Mouse (Mus musculus): ENCODE data around the gene Fxyd2. TPM values are rescaled to one million over a fixed set of nuclear protein-coding genes. Genes with fewer than 3 reads are reported as not detected.
A peak's percentile ranks its signal among the peaks of the same experiment; 100 is the strongest.

Fxyd2 gene
- total RNA-seq, 2 experiments from 2014 or later = 4.5 to 8.9 TPM

DNA sequence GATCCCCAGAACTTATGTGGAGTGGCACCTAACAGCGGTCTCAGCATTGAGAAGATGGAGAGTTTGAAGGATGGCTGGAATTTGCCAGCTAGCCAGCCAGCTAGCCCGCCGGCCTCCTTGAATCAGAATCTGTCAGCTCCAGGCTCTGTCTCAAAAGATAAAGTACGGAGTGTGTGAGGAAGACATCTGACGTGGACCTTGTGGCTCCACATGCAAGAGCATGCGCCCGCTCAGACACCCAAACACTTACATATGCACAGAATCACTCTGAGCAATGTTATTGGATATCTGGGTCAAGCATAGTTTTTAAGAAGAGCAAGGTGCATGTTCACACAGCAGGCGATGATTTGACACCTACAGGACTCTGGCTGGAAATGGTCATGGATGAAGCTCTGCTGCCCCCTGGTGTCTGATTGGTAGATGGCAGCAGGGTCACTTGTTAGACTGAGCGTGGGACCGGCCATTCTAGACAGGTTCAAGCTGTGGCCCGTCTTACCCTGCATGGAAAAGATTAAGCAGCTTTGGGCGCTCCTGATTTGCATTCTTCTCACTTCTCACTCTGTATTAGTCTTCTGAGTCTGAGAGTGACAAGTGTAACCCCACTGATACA lies 11.0 kb upstream of the Fxyd2 start:
- DNase-seq (ENCODE audit: low spot score in 2 of 2) = peak; percentile 88

DNA sequence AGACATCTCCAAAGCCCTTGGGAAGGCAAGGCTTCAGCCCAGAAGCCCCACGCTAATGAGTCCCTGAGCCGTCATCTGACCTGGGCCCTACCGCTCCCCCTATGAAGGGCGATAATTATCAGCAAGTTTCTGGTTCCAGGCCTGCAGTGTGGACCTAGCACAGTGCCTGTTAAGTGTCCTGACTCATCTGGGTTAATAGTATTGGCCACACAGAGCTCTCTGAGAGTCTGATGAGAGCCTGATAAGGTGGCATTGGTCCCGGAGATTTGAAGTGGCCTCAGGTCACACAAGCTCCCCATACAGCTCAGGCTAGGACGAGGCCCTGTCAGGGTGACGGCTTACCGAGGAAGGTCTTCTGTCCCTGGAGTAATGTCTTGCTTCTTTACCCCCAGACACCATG lies 9.9 kb upstream of the Fxyd2 start:
- DNase-seq (ENCODE audit: low spot score in 2 of 2) = no peak

DNA sequence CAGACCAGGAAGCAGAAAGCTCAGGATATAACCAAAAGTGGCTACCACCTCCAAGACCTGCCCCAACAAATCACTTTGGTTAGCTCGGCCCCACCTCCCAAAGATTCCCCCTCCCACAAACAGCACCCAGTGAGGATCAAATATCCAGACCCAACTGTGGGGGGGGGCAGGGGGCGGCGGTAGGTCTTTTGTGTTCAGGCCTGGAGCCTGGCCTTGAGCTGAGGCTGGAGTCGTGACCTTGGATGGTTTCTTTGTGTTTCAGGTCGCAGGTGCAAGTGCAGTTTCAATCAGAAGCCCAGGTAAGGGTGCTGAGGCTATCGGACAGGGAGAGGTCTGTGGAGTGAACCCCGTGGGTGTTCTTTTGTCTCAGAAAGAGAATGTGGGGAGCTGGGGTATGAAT lies 8.2 kb upstream of the Fxyd2 start:
- DNase-seq (ENCODE audit: low spot score in 2 of 2) = no peak

DNA sequence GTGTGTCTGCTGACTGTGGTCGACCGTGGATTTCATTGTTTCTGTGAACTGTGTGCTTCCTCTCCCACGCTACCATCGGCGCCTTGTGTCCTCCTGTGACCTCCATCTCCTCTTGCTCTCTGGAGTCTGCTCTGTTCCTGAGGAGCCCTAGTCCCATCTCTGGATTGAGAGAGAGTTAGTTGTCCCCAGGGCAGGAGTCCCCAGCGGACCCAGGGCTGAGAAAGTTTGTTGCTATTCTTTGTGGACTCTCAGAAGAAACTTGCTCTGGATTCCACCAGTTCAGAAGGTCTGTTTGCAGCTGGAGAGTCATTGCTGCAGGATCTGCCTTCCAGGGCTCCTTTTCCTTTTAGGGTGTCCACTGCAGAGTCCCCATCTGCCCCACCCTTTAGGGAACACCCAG lies 4.3 kb upstream of the Fxyd2 start:
- DNase-seq (ENCODE audit: low spot score in 2 of 2) = no peak

DNA sequence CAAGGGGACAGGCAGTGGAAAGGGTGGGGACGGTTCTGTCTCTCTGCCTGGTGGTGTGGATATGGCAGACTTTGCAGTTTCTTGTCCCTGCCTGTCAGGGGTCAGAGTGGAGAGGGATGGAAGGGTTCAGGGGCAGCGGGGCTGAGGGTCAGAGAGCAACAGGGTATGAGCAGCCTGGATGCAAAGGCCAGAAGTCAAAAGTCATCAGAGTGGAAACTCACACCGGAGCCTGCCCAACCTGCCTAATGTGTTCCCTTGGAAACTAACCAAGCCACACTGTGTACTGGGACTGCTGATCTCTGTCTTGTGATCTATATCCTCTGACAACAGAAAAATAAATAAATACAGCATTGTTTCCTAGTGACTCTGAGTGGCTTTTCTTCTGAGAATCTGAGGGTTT lies 3.7 kb upstream of the Fxyd2 start:
- no peak for DNase-seq (ENCODE audit: low spot score in 2 of 2)

DNA sequence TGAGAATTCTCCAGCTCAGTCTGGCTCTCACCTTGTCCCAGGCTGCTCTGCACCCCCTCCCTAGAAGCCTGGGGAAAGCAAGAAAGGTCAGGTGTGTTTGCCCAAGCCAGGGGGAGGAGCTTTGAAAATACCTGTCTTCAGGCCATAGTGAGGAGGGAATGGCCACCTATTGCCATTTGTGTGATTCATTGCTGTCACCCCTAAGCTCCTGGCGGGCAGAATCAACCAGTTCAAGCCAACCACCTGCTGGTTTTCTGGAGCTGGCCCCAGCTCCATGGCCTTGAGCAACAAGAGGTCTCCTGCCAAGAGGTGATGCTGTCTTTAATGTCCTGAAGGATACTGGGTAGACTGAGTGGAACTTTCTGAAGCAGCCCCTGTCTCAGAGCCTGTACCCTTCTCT lies 1.1 kb upstream of the Fxyd2 start:
- no peak for DNase-seq (ENCODE audit: low spot score in 2 of 2)

DNA sequence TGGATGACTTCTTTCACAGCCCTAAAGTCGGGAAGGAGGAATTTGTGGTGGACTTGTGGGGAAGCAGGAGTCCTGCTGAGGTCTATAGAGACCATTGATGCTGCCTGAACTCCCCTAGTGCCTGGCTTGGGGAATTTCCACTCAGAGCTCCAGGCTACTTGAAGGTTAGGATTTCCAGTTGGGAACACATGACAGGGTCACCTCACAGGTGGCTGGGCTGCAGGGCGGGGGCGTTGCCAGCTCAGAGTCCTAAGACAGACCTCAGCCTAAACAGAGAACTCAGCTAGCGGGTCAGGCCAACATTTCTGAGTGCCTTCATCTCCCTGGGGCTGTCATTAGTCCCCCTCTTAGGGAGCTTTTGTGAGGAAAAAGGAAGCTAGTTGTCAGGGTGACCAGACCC lies 2.4 kb downstream of the Fxyd2 start:
- no peak for DNase-seq (ENCODE audit: low spot score in 2 of 2)

DNA sequence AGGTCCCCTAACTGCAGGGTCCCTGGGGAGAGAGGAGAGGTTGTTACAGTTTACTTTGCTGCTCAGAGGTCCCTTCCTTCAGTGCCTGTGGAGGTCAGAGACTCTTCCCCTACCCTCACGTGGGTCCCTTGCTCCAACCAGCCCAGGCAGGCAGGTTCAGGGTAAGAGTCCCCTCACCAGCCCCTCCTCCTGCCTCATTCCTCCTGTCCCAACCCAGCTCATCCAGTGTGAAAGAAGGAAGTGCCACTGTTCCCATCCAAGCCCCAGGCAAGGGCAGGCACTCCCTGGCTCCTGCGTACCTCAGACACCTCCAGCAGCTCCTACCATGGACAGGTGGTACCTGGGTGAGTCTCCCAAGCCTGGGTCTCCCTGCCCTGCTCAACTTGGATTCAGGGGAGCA lies 3.5 kb downstream of the Fxyd2 start:
- DNase-seq (ENCODE audit: low spot score in 2 of 2) = no peak

DNA sequence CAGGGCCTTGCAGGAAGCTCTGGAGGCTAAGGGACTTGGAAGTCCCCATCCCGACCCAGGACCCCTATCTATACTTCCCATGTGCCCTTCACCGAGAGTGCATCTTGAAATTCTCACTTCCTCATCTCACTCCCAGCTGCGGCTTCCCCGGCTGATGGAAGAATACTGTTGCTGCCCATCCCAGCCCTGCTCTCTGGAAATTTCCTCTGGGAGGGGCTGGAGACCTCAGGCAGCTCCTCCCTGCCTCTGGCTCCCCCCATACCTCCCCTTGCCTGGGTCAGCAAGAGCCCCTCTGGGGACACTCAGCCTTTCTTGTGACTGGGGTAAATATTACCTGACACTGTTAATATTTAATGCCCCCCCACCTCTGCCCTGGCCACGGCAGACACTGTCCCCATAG lies 6.2 kb downstream of the Fxyd2 start:
- no peak for DNase-seq (ENCODE audit: low spot score in 2 of 2)

DNA sequence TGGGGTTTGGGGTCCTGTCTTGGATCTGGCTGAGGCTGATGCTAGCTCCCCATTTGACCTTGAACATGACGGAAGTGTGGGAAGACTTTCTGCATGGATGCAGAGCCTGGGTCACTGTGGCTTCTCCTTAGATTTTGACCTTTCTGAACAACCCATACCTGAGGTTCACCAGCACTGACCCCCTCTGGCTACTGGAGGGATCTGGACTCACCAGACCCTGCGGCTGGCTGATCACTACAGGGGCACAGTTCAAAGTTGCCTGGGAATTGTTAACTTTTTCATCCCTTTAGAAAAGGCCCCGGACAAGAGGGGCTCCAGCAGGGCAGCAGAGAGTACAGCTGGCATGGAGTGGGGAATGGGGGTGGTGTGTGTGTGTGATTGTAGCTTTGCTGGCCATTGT lies 7.3 kb downstream of the Fxyd2 start:
- no peak for DNase-seq (ENCODE audit: low spot score in 2 of 2)

DNA sequence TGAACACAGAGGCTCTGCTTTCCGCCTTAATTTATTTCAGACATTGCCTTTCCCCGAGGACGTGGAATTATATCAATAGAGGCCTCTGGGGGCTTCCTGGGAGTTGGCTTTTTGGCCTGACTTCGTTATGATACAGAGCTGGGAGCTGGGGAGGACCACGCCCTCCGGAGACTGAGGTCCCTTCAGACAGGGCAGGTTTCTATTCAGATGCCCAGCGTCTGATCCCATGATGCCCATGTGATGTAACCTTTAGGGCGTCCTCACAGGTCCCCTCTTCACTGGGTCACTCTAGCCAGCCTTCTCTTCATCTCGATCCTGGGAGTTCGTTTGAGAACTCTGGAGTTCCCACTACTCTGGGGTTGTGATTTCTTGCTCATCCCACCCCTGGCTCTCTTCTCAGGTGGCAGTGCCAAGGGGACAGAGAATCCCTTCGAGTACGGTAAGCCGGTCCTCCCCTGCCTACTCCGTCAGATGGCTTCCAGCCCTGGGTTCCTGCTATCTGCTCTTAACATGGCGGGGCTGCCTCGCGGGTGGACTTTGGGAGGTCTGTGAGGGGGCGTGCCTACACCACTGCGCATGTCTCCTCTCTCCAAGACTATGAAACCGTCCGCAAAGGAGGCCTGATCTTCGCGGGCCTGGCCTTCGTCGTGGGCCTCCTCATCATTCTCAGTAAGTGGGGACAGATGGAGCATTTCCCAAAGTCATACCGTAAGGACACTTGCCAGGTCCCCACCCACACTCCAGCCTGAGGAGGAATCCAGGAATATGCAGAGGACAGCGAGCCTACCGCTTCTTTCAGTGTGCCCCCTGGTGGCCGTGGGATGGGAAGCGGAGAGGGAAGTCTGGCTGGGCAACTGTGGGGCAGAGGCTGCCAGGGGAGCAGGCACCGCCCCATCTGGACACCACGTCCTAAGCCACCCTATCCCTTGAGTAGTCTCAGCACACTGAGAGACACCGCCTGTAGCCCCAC lies 8.5 kb downstream of the Fxyd2 start:
- DNase-seq (ENCODE audit: low spot score in 2 of 2) = peak; percentile 80

DNA sequence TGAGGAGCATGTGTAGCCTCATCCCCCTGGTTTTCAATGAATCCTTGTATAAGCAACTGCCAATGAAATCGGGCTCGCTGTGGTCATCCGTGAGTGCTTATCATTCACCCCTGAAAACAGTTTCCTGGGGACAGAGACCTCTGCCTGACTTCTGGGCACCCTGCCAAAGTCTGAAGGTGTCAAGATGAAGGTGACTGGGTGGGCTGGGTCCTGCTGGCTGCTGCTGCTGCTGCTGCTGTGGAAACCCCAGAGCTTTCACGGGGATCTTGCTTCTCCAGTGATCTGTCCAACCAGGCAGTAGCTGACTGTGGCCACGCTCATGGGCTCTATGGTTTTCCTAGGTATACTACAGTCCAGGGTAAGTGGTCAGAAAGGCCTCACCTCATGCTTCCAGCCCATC lies 10.7 kb downstream of the Fxyd2 start:
- DNase-seq (ENCODE audit: low spot score in 2 of 2) = no peak

DNA sequence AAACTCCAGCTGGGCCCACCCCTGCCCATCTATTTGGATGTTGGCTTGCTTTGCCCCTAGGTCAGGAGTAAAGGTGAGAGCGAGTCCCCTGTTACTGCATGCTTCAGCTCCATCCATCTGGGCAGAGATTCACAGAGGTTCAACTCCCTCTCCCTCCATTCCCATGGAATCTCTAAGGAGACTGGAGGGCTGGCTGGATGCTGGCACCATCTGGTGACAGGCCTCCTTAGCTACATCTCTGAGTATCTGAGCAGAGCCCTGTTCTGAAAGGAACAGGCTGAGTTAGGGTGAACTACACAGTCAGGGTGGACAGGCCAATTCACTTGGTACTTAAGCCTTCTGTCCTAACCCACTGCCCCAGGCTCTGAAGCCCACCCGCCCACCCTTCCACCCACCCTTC lies 11.1 kb downstream of the Fxyd2 start:
- no peak for DNase-seq (ENCODE audit: low spot score in 2 of 2)

DNA sequence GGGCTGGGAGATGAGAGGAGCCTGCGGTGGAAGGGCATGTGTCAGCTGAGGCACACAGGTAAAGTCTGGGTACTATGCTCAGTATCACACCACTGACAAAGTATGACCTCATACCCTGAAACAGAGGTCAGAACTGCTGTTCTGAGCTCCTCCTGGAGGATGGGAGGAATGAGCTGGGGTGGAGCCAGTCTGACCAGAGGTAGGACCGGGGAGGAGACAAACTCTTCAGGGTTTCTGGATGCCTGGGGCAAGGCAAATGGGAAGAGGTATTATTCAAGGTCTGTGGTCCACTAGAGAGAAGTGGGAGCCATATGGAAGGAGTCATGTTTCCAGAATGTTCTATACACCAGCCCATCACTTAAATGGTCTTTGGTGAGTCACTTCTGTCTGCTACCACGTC lies 11.6 kb downstream of the Fxyd2 start:
- no peak for DNase-seq (ENCODE audit: low spot score in 2 of 2)

DNA sequence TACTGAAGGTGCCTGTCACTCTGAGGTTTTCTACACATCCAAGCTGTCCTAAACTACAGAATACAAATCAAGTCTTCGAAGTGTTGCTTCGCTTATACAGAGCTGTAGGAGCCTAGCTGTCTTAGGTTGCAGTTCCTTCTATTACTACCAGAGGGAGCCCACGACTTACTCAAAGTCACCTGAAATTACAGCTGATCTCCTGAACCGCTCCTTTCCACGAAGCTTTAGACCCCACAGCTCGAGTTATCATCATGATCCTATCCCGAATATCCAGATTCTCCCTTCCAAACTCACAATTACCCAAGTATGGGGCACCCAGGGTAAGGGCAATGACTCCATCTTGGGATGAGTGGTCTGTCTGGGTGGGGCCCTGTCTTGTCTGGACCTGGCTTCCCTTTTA lies 12.3 kb downstream of the Fxyd2 start:
- DNase-seq (ENCODE audit: low spot score in 2 of 2) = no peak

DNA sequence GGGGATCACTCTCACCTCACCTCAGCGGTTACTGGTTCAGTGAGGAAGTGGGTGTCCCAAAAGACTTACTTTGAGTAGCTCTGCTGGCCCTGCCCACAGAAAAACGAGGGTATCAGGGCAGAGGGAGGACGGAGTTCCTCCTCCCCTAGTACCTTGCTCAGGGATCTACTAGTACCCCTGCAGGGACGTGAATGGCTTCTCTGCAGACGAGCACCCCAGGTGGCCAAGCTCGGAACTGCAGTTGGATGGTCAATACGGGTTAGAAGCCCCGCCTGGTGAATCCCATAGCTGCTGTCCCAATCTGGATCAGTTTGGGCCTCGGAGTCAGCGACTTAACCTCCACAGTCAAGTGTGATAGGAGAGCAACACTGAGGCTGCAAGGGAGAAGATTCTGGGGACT lies 12.8 kb downstream of the Fxyd2 start:
- peak; percentile 86 to 91 for DNase-seq (ENCODE audit: low spot score in 2 of 2)

DNA sequence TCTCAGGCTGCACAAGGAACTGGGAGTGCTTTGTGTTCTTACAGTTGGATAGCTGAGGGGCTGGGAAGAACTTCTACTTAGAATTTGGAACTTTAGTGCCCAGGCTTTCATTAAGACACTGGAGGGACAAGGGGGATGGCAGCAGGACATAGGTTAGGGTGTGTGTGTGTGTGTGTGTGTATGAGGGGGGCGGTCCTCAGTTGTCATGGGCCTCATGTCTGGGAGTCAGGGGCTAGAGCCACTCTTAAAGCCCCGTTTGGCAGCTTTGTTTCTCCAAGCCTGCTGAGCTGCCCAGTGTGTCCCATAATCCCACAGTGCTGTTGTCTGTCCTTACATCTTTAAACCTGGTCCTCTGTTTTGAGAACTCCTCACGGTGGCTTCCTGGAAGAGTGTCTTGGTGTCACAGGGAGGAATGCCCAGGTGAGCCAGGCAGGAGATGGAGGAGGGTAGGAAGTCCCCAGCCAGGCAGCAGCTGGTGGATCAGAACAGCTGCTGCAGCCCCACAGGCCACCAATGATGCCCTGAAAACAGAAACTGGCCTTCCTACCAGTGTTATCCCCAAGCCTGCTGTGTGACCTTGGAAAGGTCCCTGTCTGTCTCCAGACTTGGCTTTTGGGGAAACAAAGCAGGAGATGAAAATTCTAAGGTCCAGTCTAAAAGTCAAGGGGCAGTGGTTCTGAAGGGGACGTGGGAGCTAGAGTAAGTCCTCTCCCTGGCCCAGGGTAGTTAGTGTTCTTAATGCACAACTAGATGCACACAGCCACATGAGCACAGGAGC lies 13.4 kb downstream of the Fxyd2 start:
- DNase-seq (ENCODE audit: low spot score in 2 of 2) = no peak

DNA sequence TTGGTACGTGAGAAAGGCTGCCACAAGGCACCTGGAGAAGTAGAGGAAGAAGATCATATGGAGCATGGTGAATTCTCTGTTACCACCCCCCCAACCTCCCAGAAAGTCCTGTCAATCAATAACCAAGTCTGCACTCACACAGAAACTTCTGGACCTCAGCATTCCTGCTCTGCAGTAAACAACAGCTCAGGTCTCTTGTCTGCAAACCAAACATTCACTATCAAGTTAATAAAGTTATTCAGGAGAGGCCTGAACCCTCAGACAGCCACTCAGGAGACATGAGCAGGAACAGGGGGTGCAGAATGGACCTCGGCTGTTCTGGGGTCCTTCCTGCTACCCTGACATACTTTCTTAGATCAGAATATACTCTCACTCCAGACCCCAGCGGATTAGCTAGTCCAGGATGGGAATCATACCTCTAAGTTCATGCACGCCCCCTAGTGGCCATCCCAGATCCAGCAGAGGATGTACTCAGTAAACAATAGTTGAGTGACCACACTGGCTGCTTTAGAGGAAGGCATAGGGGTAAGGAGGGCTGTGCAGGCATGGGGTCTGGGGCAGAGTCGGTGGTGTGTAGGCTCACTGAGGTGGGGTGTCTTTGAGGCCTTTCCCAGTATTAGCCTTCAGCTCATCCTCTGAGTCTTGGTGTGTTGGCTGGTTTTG lies 14.1 kb downstream of the Fxyd2 start:
- peak in 1 of 2 experiments; percentile 43 for DNase-seq (ENCODE audit: low spot score in 2 of 2)

DNA sequence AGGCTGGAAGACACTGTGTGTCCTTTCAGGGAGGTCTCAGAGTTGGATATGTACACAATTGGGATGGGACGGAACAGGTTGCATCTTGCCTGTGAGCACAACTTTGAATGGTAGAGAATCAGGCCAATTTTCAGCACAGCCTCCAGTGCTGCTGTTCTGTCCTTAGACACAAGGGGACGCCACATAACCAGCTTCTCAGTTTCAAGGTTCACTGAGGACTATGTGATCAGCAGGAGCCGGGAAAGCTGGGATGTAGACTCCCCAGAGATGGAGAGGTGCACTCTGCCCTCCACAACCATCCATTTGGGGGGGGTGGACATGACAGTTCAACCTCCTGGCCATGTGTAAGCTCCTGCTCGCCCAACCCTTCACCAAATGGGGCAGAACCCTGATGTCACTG lies 16.4 kb downstream of the Fxyd2 start:
- peak; percentile 37 to 48 for DNase-seq (ENCODE audit: low spot score in 2 of 2)

DNA sequence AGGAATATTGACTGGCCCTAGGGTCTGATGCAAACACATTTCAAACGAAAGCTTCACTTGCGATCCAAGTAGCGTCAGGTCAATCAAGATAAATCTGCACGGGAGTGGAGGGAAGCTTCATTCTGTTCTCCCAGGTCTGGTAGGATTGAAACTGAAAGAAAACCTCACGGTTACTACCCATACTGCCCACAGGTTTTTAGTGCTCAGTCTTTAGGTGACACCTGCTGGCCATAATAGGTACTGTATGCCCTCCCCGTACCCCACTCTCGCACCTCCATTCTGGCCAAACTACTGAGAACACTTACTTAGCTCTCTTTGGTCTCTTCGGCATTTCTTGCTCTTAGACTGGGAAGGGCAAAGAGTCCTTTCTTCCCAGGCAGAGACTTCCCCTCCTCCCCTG lies 17.8 kb downstream of the Fxyd2 start:
- DNase-seq (ENCODE audit: low spot score in 2 of 2) = peak; percentile 44 to 51

DNA sequence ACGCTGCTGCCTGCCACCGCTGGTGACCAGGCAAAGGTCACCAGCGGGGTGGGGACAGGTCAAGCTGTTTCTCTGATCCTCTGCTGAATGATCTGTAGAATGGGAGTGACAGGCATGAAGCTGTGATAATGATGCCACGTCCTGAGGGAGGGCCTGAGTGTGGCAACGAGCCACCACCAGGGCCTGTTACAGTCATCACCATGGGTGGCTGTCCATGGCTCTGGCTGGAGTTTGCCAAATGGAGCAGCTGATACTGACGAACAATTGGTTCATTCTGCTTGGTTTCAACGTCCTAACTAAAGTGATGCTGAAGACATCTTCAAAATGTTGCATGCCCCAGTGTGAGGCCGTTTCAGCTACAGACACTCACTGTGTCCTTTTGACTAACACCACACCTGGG lies 18.8 kb downstream of the Fxyd2 start:
- no peak for DNase-seq (ENCODE audit: low spot score in 2 of 2)

Data from adrenal gland, adult 18-20 months (tissue).